Mouse (Mus musculus): ENCODE measurements around the gene 2810408A11Rik.

2810408A11Rik gene

GRCm38 (mm10) chr11:69911701-69912100, 10.9 kb upstream of the 2810408A11Rik start:
- DNase-seq, result no peak

GRCm38 (mm10) chr11:69910781-69911560, 10.2 kb upstream of the 2810408A11Rik start:
- DNase-seq, result no peak

- no peak for DNase-seq
Observed at GRCm38 (mm10) chr11:69910177-69910576, 9.4 kb upstream of the 2810408A11Rik start.

- no peak for DNase-seq
Observed at GRCm38 (mm10) chr11:69909174-69909573, 8.4 kb upstream of the 2810408A11Rik start.

GRCm38 (mm10) chr11:69908645-69909044, 7.9 kb upstream of the 2810408A11Rik start:
- DNase-seq, result no peak

- no peak for DNase-seq
Observed at GRCm38 (mm10) chr11:69904311-69904710, 3.5 kb upstream of the 2810408A11Rik start.

- DNase-seq, result no peak
Observed at GRCm38 (mm10) chr11:69902972-69903371, 2.2 kb upstream of the 2810408A11Rik start.

- no peak for DNase-seq
Observed at GRCm38 (mm10) chr11:69901993-69902392, 1.2 kb upstream of the 2810408A11Rik start.

- peak; percentile 99 for DNase-seq
Observed at GRCm38 (mm10) chr11:69901406-69901846, 639 bp upstream of the 2810408A11Rik start.

- DNase-seq, result no peak
Observed at GRCm38 (mm10) chr11:69899870-69900269, 917 bp downstream of the 2810408A11Rik start.

GRCm38 (mm10) chr11:69895291-69895690, 5.5 kb downstream of the 2810408A11Rik start, which contains the start of gene Acap1:
Acap1 (minus strand) TSS chr11:69895539.
- DNase-seq, result no peak

GRCm38 (mm10) chr11:69894671-69895070, 6.1 kb downstream of the 2810408A11Rik start:
- DNase-seq, result no peak

GRCm38 (mm10) chr11:69891482-69891881, 9.3 kb downstream of the 2810408A11Rik start:
- DNase-seq, result peak; percentile 73

GRCm38 (mm10) chr11:69886907-69887635, 13.7 kb downstream of the 2810408A11Rik start:
- DNase-seq, result no peak

- no peak for DNase-seq
Observed at GRCm38 (mm10) chr11:69884663-69885062, 16.1 kb downstream of the 2810408A11Rik start.

GRCm38 (mm10) chr11:69884240-69884639, 16.5 kb downstream of the 2810408A11Rik start:
- DNase-seq, result no peak

- no peak for DNase-seq
Observed at GRCm38 (mm10) chr11:69883527-69884151, 17.1 kb downstream of the 2810408A11Rik start.

GRCm38 (mm10) chr11:69883066-69883465, 17.7 kb downstream of the 2810408A11Rik start:
- no peak for DNase-seq

GRCm38 (mm10) chr11:69881787-69882670, 18.8 kb downstream of the 2810408A11Rik start:
- DNase-seq, result no peak

GRCm38 (mm10) chr11:69880853-69881603, 19.8 kb downstream of the 2810408A11Rik start, which contains the start of gene Kctd11:
Kctd11 (minus strand) TSS chr11:69881406.
- peak; percentile 88 for DNase-seq

GRCm38 (mm10) chr11:69880506-69880852, 20.3 kb downstream of the 2810408A11Rik start:
- no peak for DNase-seq

GRCm38 (mm10) chr11:69879711-69880110, 21.1 kb downstream of the 2810408A11Rik start:
- no peak for DNase-seq

All from layer of hippocampus, adult 9-11 months (tissue).